Mouse (Mus musculus): ENCODE results near the gene Fsd2. TPM values are rescaled to one million over a fixed set of nuclear protein-coding genes. Genes with fewer than 3 reads are reported as not detected.

Fsd2 gene
- total and polyA plus RNA-seq, 3 experiments, result 0.26 to 1.6 (median 0.54) TPM

- peaks cover 56 to 67% of the 10 kb centered on the region in 2 experiments for H3K36me3 ChIP-seq (replicated peaks in 1 of 2; ENCODE audit: control insufficient read depth in 1 of 2, insufficient read depth in 1 of 2, low read length in 1 of 2)
- in situ Hi-C loops (cut with MboI; ENCODE audit: low pct_ligation_motif_present, low pct_unique_long_range_greater_than_20kb, low sequenced_read_pairs), result no loop called here
- no peaks in the 10 kb centered on the region for H3K4me1 ChIP-seq (ENCODE audit: control insufficient read depth in 1 of 2, insufficient read depth in 2 of 2)
- dilution Hi-C loops (cut with MboI; ENCODE audit: extremely low pct_ligation_motif_present, extremely low pct_unique_long_range_greater_than_20kb, low sequenced_read_pairs), result no loop called here
- H3K27me3 ChIP-seq (replicated peaks), result no peaks in the 10 kb centered on the region
- H3K4me2 ChIP-seq (ENCODE audit: insufficient read depth, low read depth, poor library complexity, severe bottlenecking), result no peak overlapping the region
- TF ChIP-seq TBP (conservative IDR thresholded peaks at IDR 0.05; ENCODE audit: low read depth, low read length), result no peak
- TF ChIP-seq GABPA (IDR thresholded peaks at IDR 0.05; ENCODE audit: insufficient replicate concordance, low read depth, low read length), result no peak
- no peak for TF ChIP-seq MAZ (IDR thresholded peaks at IDR 0.05; ENCODE audit: low read depth, low read length)
- no peak for TF ChIP-seq POLR2A (IDR thresholded peaks at IDR 0.05; ENCODE audit: low read depth, low read length)
- no peak for TF ChIP-seq RAD21 (IDR thresholded peaks at IDR 0.05; ENCODE audit: low read depth, low read length)
- no peak for TF ChIP-seq PAX5 (IDR thresholded peaks at IDR 0.05; ENCODE audit: low read length)
- TF ChIP-seq ZC3H11A (IDR thresholded peaks at IDR 0.05; ENCODE audit: low read depth, low read length), result no peak
- TF ChIP-seq NRF1 (IDR thresholded peaks at IDR 0.05; ENCODE audit: low read depth, low read length), result no peak
- no peak for TF ChIP-seq ETS1 (conservative IDR thresholded peaks at IDR 0.05; ENCODE audit: low read depth, low read length)
- no peak for TF ChIP-seq USF2 (conservative IDR thresholded peaks at IDR 0.05; ENCODE audit: low read depth, low read length)
- TF ChIP-seq CTCF (conservative IDR thresholded peaks at IDR 0.05 in 1 of 2, IDR thresholded peaks at IDR 0.05 in 1 of 2; ENCODE audit: low read depth in 2 of 2, low read length in 2 of 2), result no peak
- TF ChIP-seq NELFE (IDR thresholded peaks at IDR 0.05; ENCODE audit: low read depth, low read length), result no peak
- TF ChIP-seq HCFC1 (IDR thresholded peaks at IDR 0.05; ENCODE audit: low read depth, low read length), result no peak
- TF ChIP-seq ZMIZ1 (IDR thresholded peaks at IDR 0.05; ENCODE audit: low read depth, low read length), result no peak
- no peak for TF ChIP-seq UBTF (IDR thresholded peaks at IDR 0.05; ENCODE audit: low read depth, low read length)
- no peak for TF ChIP-seq ZNF384 (IDR thresholded peaks at IDR 0.05; ENCODE audit: low read depth, low read length)
- TF ChIP-seq MAFK (IDR thresholded peaks at IDR 0.05; ENCODE audit: insufficient replicate concordance, low read length), result no peak
- H3K27ac ChIP-seq (ENCODE audit: insufficient read depth, low read depth), result no peak overlapping the region
- H3K9ac ChIP-seq (ENCODE audit: insufficient read depth, low read depth), result no peak overlapping the region
- no peaks in the 10 kb centered on the region for H3K9me3 ChIP-seq (replicated peaks; ENCODE audit: low read length)
- H3K79me2 ChIP-seq (replicated peaks; ENCODE audit: control insufficient read depth, extremely low read depth, insufficient read depth, poor library complexity, severe bottlenecking), result no peaks in the 10 kb centered on the region
- no peak overlapping the region for H3K4me3 ChIP-seq (replicated peaks in 1 of 3; ENCODE audit: low read depth in 2 of 3, low read length in 2 of 3, poor library complexity in 1 of 3)
- DNase-seq (ENCODE audit: extremely low read depth), result no peak
These were observed 30.9 kb upstream of the Fsd2 start for GRCm38 (mm10) chr7:81597660-81598059.

DNA sequence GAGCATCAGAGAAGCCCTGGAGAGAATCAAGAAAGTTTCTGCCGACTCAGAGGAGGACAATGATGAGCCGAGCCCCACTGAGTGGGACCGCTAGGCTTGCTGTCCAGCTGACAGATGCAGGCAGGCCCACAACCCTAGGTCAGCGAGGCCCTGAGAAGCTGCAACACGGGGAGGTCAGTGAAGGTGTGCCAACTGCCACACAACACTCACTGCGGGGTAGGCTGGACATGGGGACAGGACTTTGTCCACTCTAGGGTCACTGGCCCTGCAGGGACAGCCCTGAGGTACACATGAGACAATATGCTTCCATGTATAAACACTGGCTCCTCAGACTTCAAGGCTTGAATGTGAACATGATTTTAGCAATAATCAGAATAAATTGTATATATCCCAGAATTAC, 29.3 kb upstream of the Fsd2 start:
- Histone ChIP-seq H3K9me3 (replicated peaks; ENCODE audit: low read length) (no peaks in the 10 kb centered on the region), H3K27ac (ENCODE audit: insufficient read depth, low read depth) (no peak overlapping the region), H3K4me2 (ENCODE audit: insufficient read depth, low read depth, poor library complexity, severe bottlenecking) (no peak overlapping the region), H3K27me3 (replicated peaks) (no peaks in the 10 kb centered on the region), H3K4me3 (replicated peaks in 1 of 3; ENCODE audit: low read depth in 2 of 3, low read length in 2 of 3, poor library complexity in 1 of 3) (no peak overlapping the region), H3K4me1 (ENCODE audit: control insufficient read depth in 1 of 2, insufficient read depth in 2 of 2) (no peaks in the 10 kb centered on the region), H3K36me3 (replicated peaks in 1 of 2; ENCODE audit: control insufficient read depth in 1 of 2, insufficient read depth in 1 of 2, low read length in 1 of 2) (peaks cover 68 to 83% of the 10 kb centered on the region in 2 experiments), H3K79me2 (replicated peaks; ENCODE audit: control insufficient read depth, extremely low read depth, insufficient read depth, poor library complexity, severe bottlenecking) (no peaks in the 10 kb centered on the region), H3K9ac (ENCODE audit: insufficient read depth, low read depth) (no peak overlapping the region)
- dilution Hi-C loops (cut with MboI; ENCODE audit: extremely low pct_ligation_motif_present, extremely low pct_unique_long_range_greater_than_20kb, low sequenced_read_pairs) (no loop called here), in situ Hi-C loops (cut with MboI; ENCODE audit: low pct_ligation_motif_present, low pct_unique_long_range_greater_than_20kb, low sequenced_read_pairs) (no loop called here)
- DNase-seq (ENCODE audit: extremely low read depth), result no peak
- TF ChIP-seq UBTF (IDR thresholded peaks at IDR 0.05; ENCODE audit: low read depth, low read length), result no peak
- no peak for TF ChIP-seq MXI1 (IDR thresholded peaks at IDR 0.05; ENCODE audit: low read depth, low read length)
- no peak for TF ChIP-seq MAX (IDR thresholded peaks at IDR 0.05; ENCODE audit: low read length)
- TF ChIP-seq RCOR1 (conservative IDR thresholded peaks at IDR 0.05; ENCODE audit: low read depth, low read length), result no peak
- TF ChIP-seq GABPA (IDR thresholded peaks at IDR 0.05; ENCODE audit: insufficient replicate concordance, low read depth, low read length), result no peak
- TF ChIP-seq SIN3A (IDR thresholded peaks at IDR 0.05; ENCODE audit: low read length), result no peak
- no peak for TF ChIP-seq CHD1 (IDR thresholded peaks at IDR 0.05; ENCODE audit: low read depth, low read length)
- TF ChIP-seq USF1 (IDR thresholded peaks at IDR 0.05; ENCODE audit: low read depth, low read length), result no peak

Data from CH12.LX (cell line).